7 mouse cellular contexts compared by ENCODE assay signal in the genomic region with DNA sequence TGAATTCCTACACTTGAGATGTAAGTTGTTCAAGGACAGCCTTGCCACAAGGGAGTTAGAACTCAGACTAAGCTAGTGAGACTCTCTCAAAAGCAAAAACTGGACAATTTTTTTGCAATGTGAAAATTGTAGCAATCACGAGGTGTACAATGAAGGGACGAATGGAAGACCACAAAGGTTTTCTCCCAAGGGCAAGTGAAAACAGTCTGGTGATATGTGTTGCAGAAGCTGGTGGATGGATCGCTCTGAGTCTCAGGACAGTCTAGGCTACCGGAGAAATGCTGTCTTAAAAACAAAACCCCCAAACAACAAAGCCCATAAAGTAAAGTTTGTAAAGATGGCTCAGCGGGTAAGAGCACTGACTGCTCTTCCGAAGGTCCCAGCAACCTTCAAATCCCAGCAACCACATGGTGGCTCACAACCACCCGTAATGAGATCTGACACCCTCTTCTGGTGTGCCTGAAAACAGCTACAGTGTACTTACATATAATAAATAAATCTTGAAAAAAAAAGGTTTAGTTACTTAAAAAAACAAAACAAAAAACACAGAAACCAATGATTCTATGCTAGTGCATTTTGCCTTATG. TPM values are rescaled to one million over a fixed set of nuclear protein-coding genes. Genes with fewer than 3 reads are reported as not detected.
A peak's percentile ranks its signal among the peaks of the same experiment; 100 is the strongest.
DNase-seq lines count a peak whose midpoint lies in the region; ATAC-seq and TF ChIP-seq lines count a peak whose summit lies in the region.

No protein-coding gene starts in this region.

- no peak for TF ChIP-seq POLR2A in lung, adult 2 months (IDR thresholded peaks at IDR 0.05; ENCODE audit: borderline replicate concordance, extremely low read depth, low read depth, low read length)

- H3K4me2 ChIP-seq in lung, embryonic 15.5 days = peak overlapping the region; percentile 70
- peak overlapping the region; percentile 86 for H3K4me2 ChIP-seq in forebrain, embryonic 12.5 days
- peak overlapping the region; percentile 57 for H3K4me2 ChIP-seq in limb, embryonic 15.5 days
- peak overlapping the region; percentile 78 for H3K4me2 ChIP-seq in stomach, embryonic 16.5 days (ENCODE audit: low read depth, low read length)

- no peaks in the 10 kb centered on the region for H3K9me3 ChIP-seq in lung, embryonic 15.5 days
- no peaks in the 10 kb centered on the region for H3K9me3 ChIP-seq in forebrain, embryonic 12.5 days
- H3K9me3 ChIP-seq in limb, embryonic 15.5 days = no peaks in the 10 kb centered on the region
- H3K9me3 ChIP-seq in stomach, embryonic 16.5 days (replicated peaks; ENCODE audit: control insufficient read depth, low read length) = no peaks in the 10 kb centered on the region

- peak overlapping the region; percentile 78 for H3K4me3 ChIP-seq in lung, embryonic 15.5 days
- H3K4me3 ChIP-seq in lung, adult 2 months (replicated peaks; ENCODE audit: extremely low read depth, low read depth, low read length) = no peak overlapping the region
- peak overlapping the region; percentile 89 for H3K4me3 ChIP-seq in forebrain, embryonic 12.5 days (replicated peaks)
- H3K4me3 ChIP-seq in limb, embryonic 15.5 days = peak overlapping the region; percentile 99; the same call in 1 of the 2 replicates
- peak overlapping the region; percentile 96 for H3K4me3 ChIP-seq in stomach, embryonic 16.5 days (replicated peaks; ENCODE audit: low read length)

- no peak for DNase-seq in lung, adult 2 months
- DNase-seq in right cerebral cortex, postnatal 10 days (ENCODE audit: low spot score in 2 of 2) = no peak
- DNase-seq in spleen, adult 12 weeks (ENCODE audit: low spot score) = no peak

- H3K27me3 ChIP-seq in lung, embryonic 15.5 days = no peaks in the 10 kb centered on the region
- H3K27me3 ChIP-seq in forebrain, embryonic 12.5 days = no peaks in the 10 kb centered on the region
- no peaks in the 10 kb centered on the region for H3K27me3 ChIP-seq in limb, embryonic 15.5 days
- no peaks in the 10 kb centered on the region for H3K27me3 ChIP-seq in stomach, embryonic 16.5 days (ENCODE audit: control insufficient read depth, insufficient read depth, low read length)

- H3K4me1 ChIP-seq in lung, embryonic 15.5 days = peaks cover 30% of the 10 kb centered on the region
- peaks cover 11% of the 10 kb centered on the region for H3K4me1 ChIP-seq in lung, adult 2 months (ENCODE audit: control insufficient read depth, insufficient read depth, low read length)
- H3K4me1 ChIP-seq in forebrain, embryonic 12.5 days = peaks cover 49% of the 10 kb centered on the region
- peaks cover 22% of the 10 kb centered on the region for H3K4me1 ChIP-seq in limb, embryonic 15.5 days
- H3K4me1 ChIP-seq in stomach, embryonic 16.5 days (ENCODE audit: control insufficient read depth, insufficient read depth, low read length) = peaks cover 28% of the 10 kb centered on the region

- H3K27ac ChIP-seq in lung, embryonic 15.5 days = no peak overlapping the region
- H3K27ac ChIP-seq in forebrain, embryonic 12.5 days = no peak overlapping the region
- no peak overlapping the region for H3K27ac ChIP-seq in limb, embryonic 15.5 days
- no peak overlapping the region for H3K27ac ChIP-seq in stomach, embryonic 16.5 days (ENCODE audit: low read length)

- H3K9ac ChIP-seq in lung, embryonic 15.5 days = peak overlapping the region; percentile 91
- H3K9ac ChIP-seq in forebrain, embryonic 12.5 days = 0 out of 2 replicates have a peak overlapping the region, but pooled peaks have one; percentile 93
- H3K9ac ChIP-seq in limb, embryonic 15.5 days = no peak overlapping the region
- peak overlapping the region; percentile 42 for H3K9ac ChIP-seq in stomach, embryonic 16.5 days (ENCODE audit: low read length)

- 44% methylated on average over 7 of the region's 7 CpGs for WGBS in lung, embryonic 15.5 days
- WGBS in lung, adult 2 months = 55% methylated on average over 7 of the region's 7 CpGs
- 52% methylated on average over 7 of the region's 7 CpGs for WGBS in forebrain, embryonic 12.5 days
- 47% methylated on average over 7 of the region's 7 CpGs for WGBS in limb, embryonic 15.5 days
- 51% methylated on average over 7 of the region's 7 CpGs for WGBS in stomach, embryonic 16.5 days

- H3K36me3 ChIP-seq in lung, embryonic 15.5 days = peaks cover 46% of the 10 kb centered on the region
- peaks cover 47% of the 10 kb centered on the region for H3K36me3 ChIP-seq in forebrain, embryonic 12.5 days (replicated peaks)
- peaks cover 44% of the 10 kb centered on the region for H3K36me3 ChIP-seq in limb, embryonic 15.5 days
- peaks cover 38% of the 10 kb centered on the region for H3K36me3 ChIP-seq in stomach, embryonic 16.5 days (ENCODE audit: control insufficient read depth, insufficient read depth, low read length)

- ATAC-seq in lung, embryonic 15.5 days (ENCODE audit: borderline replicate concordance, extremely low read depth, low FRiP score, low TSS enrichment) = no peak
- ATAC-seq in forebrain, embryonic 12.5 days (ENCODE audit: low FRiP score) = no peak
- ATAC-seq in limb, embryonic 15.5 days (ENCODE audit: insufficient number of reproducible peaks, low FRiP score, low TSS enrichment, low read depth) = no peak
- ATAC-seq in stomach, embryonic 16.5 days (ENCODE audit: insufficient read depth, low FRiP score) = no peak

- TF ChIP-seq CTCF in lung, adult 2 months (IDR thresholded peaks at IDR 0.05; ENCODE audit: insufficient read depth, low read length) = no peak

RNA-seq across cellular contexts. Expression of a gene that starts 2.1 kb away (rescaled TPM):
- polyA plus RNA-seq in lung, embryonic 15.5 days (2015; fragmentation: Nextera tagmentation; extraction: Ambion mirVana) = 303 and 360 TPM in 2 replicates
- polyA plus RNA-seq in lung, adult 2 months (2012; rRNA removed) = 10.8 and 13.1 TPM in 2 replicates
- polyA plus RNA-seq in forebrain, embryonic 12.5 days (2016; fragmentation: Nextera tagmentation; extraction: Ambion mirVana) = 423 and 430 TPM in 2 replicates
- 267 and 321 TPM in 2 replicates for polyA plus RNA-seq in limb, embryonic 15.5 days (2015; fragmentation: Nextera tagmentation; extraction: Ambion mirVana)
- 364 and 480 TPM in 2 replicates for polyA plus RNA-seq in stomach, embryonic 16.5 days (2015; fragmentation: Nextera tagmentation; extraction: Ambion mirVana)

RNA-seq across cellular contexts. Expression of a gene that starts 2.2 kb away (rescaled TPM):
- 330 and 331 TPM in 2 replicates for polyA plus RNA-seq in lung, embryonic 15.5 days (2015; fragmentation: Nextera tagmentation; extraction: Ambion mirVana)
- 12.2 and 19.2 TPM in 2 replicates for polyA plus RNA-seq in lung, adult 2 months (2012; rRNA removed)
- polyA plus RNA-seq in forebrain, embryonic 12.5 days (2016; fragmentation: Nextera tagmentation; extraction: Ambion mirVana) = 398 and 406 TPM in 2 replicates
- polyA plus RNA-seq in limb, embryonic 15.5 days (2015; fragmentation: Nextera tagmentation; extraction: Ambion mirVana) = 298 and 308 TPM in 2 replicates
- 382 and 410 TPM in 2 replicates for polyA plus RNA-seq in stomach, embryonic 16.5 days (2015; fragmentation: Nextera tagmentation; extraction: Ambion mirVana)

RNA-seq across cellular contexts. Expression of a gene that starts 33.3 kb away (rescaled TPM):
- polyA plus RNA-seq in lung, embryonic 15.5 days (2015; fragmentation: Nextera tagmentation; extraction: Ambion mirVana) = 17.0 and 19.1 TPM in 2 replicates
- polyA plus RNA-seq in lung, adult 2 months (2012; rRNA removed) = 8.7 and 11.2 TPM in 2 replicates
- polyA plus RNA-seq in forebrain, embryonic 12.5 days (2016; fragmentation: Nextera tagmentation; extraction: Ambion mirVana) = 31.0 and 31.3 TPM in 2 replicates
- 19.9 and 22.2 TPM in 2 replicates for polyA plus RNA-seq in limb, embryonic 15.5 days (2015; fragmentation: Nextera tagmentation; extraction: Ambion mirVana)
- polyA plus RNA-seq in stomach, embryonic 16.5 days (2015; fragmentation: Nextera tagmentation; extraction: Ambion mirVana) = 22.0 and 24.4 TPM in 2 replicates

RNA-seq across cellular contexts. Expression of a gene that starts 45.2 kb away (rescaled TPM):
- polyA plus RNA-seq in lung, embryonic 15.5 days (2015; fragmentation: Nextera tagmentation; extraction: Ambion mirVana) = 126 and 133 TPM in 2 replicates
- polyA plus RNA-seq in lung, adult 2 months (2012; rRNA removed) = 7.0 and 11.1 TPM in 2 replicates
- polyA plus RNA-seq in forebrain, embryonic 12.5 days (2016; fragmentation: Nextera tagmentation; extraction: Ambion mirVana) = 148 and 157 TPM in 2 replicates
- 134 and 138 TPM in 2 replicates for polyA plus RNA-seq in limb, embryonic 15.5 days (2015; fragmentation: Nextera tagmentation; extraction: Ambion mirVana)
- polyA plus RNA-seq in stomach, embryonic 16.5 days (2015; fragmentation: Nextera tagmentation; extraction: Ambion mirVana) = 153 TPM in 2 replicates

RNA-seq across cellular contexts. Expression of a gene that starts 58.6 kb away (rescaled TPM):
- polyA plus RNA-seq in lung, embryonic 15.5 days (2015; fragmentation: Nextera tagmentation; extraction: Ambion mirVana) = 305 and 316 TPM in 2 replicates
- 27.3 and 50.8 TPM in 2 replicates for polyA plus RNA-seq in lung, adult 2 months (2012; rRNA removed)
- 376 and 422 TPM in 2 replicates for polyA plus RNA-seq in forebrain, embryonic 12.5 days (2016; fragmentation: Nextera tagmentation; extraction: Ambion mirVana)
- polyA plus RNA-seq in limb, embryonic 15.5 days (2015; fragmentation: Nextera tagmentation; extraction: Ambion mirVana) = 297 and 300 TPM in 2 replicates
- 263 and 270 TPM in 2 replicates for polyA plus RNA-seq in stomach, embryonic 16.5 days (2015; fragmentation: Nextera tagmentation; extraction: Ambion mirVana)

Comparison
In these comparisons a context has a peak if more than half of its experiments do, and no peak if none do; other contexts are left out.
1. RNA of a gene that starts 2.1 kb away (polyA plus RNA-seq): 364 to 480 TPM in stomach, embryonic 16.5 days, 423 to 430 TPM in forebrain, embryonic 12.5 days, 267 to 321 TPM in limb, embryonic 15.5 days and 303 to 360 TPM in lung, embryonic 15.5 days; 10.8 to 13.1 TPM in lung, adult 2 months; every median in the first group is over 10 times any median in the second.
2. RNA of a gene that starts 2.2 kb away (polyA plus RNA-seq): 382 to 410 TPM in stomach, embryonic 16.5 days, 398 to 406 TPM in forebrain, embryonic 12.5 days, 330 to 331 TPM in lung, embryonic 15.5 days and 298 to 308 TPM in limb, embryonic 15.5 days; 12.2 to 19.2 TPM in lung, adult 2 months; every median in the first group is over 10 times any median in the second.
3. Peak in every context shown above with its lines, with median percentiles within 50 percentile points of each other: H3K4me2 ChIP-seq.